Mouse (Mus musculus) myocyte (in vitro differentiated cells): ENCODE measurements at regions not wholly inside any gene's neighbourhood (a gene's known extent, or its start where the extent isn't known, plus 50 kb on each side); places are given as distances from the start of the nearest gene placed in this dataset.

Experiments
- H3K27me3 ChIP-seq: one replicate; pipeline ENCODE4 v1.6.1; 2011; ENCODE audit not compliant: control insufficient read depth, insufficient read depth, insufficient read length
- H3K36me3 ChIP-seq: one replicate; pipeline ENCODE4 v1.6.1; 2011; ENCODE audit not compliant: control insufficient read depth, insufficient read depth
- H3K4me2 ChIP-seq: one replicate; pipeline ENCODE4 v1.6.1; 2011; ENCODE audit warnings: low read depth, control low read depth
- H3K4me3 ChIP-seq: one replicate; pipeline ENCODE4 v1.5.1; 2011; ENCODE audit warnings: mild to moderate bottlenecking, control low read depth, moderate library complexity
- H3K79me2 ChIP-seq: one replicate; pipeline ENCODE4 v1.6.1; 2011; ENCODE audit not compliant: control insufficient read depth, insufficient read depth
- H3ac ChIP-seq: one replicate; pipeline ENCODE4 v1.6.1; 2011; ENCODE audit not compliant: control insufficient read depth, insufficient read length
- CEBPB ChIP-seq: IDR thresholded peaks from 2 replicates; pipeline ENCODE4 v1.6.1; 2011; ENCODE audit warnings: mild to moderate bottlenecking, moderate library complexity; ENCODE audit not compliant: poor library complexity, insufficient read depth, severe bottlenecking
- E2F4 ChIP-seq: IDR thresholded peaks from one replicate; pipeline ENCODE4 v1.6.1; 2011; ENCODE audit warnings: mild to moderate bottlenecking, control low read depth, moderate library complexity; ENCODE audit not compliant: insufficient read depth
- MAX ChIP-seq: IDR thresholded peaks from one replicate; pipeline ENCODE4 v1.6.1; 2011; ENCODE audit warnings: low read depth, mild to moderate bottlenecking, control low read depth
- MYOD1 ChIP-seq, 3 experiments: IDR thresholded peaks; one replicate each; pipeline ENCODE4 v1.6.1; 2011; ENCODE audit warnings: control low read depth in 2 of 3, low read depth in 2 of 3, mild to moderate bottlenecking in 2 of 3, moderate library complexity in 1 of 3; ENCODE audit not compliant: insufficient read length in 2 of 3, control insufficient read depth in 1 of 3
- MYOG ChIP-seq, 3 experiments: IDR thresholded peaks; one replicate each; pipeline ENCODE4 v1.6.1; 2011; ENCODE audit warnings: control low read depth in 2 of 3, low read depth in 2 of 3, mild to moderate bottlenecking in 2 of 3; ENCODE audit not compliant: insufficient read length in 2 of 3, control insufficient read depth in 1 of 3, insufficient read depth in 1 of 3
- POLR2A ChIP-seq: IDR thresholded peaks from one replicate; pipeline ENCODE4 v1.6.1; 2011; ENCODE audit warnings: low read depth, mild to moderate bottlenecking, control low read depth, moderate library complexity; ENCODE audit not compliant: insufficient read length
- POLR2AphosphoS2 ChIP-seq: IDR thresholded peaks from one replicate; pipeline ENCODE4 v1.6.1; 2011; ENCODE audit warnings: low read depth, control low read depth; ENCODE audit not compliant: insufficient read length
- REST ChIP-seq: IDR thresholded peaks from one replicate; pipeline ENCODE4 v1.6.1; 2011; ENCODE audit warnings: mild to moderate bottlenecking, control low read depth, moderate library complexity; ENCODE audit not compliant: insufficient read depth, insufficient read length
- SRF ChIP-seq: IDR thresholded peaks from one replicate; pipeline ENCODE4 v1.6.1; 2011; ENCODE audit warnings: low read depth; ENCODE audit not compliant: control insufficient read depth, insufficient read length
- TCF12 ChIP-seq: IDR thresholded peaks from one replicate; pipeline ENCODE4 v1.6.1; 2011; ENCODE audit warnings: mild to moderate bottlenecking, control low read depth; ENCODE audit not compliant: poor library complexity, insufficient read depth, severe bottlenecking
- TCF3 ChIP-seq: IDR thresholded peaks from one replicate; pipeline ENCODE4 v1.6.1; 2011; ENCODE audit warnings: low read depth, control low read depth; ENCODE audit not compliant: insufficient read length
- USF1 ChIP-seq: IDR thresholded peaks from one replicate; pipeline ENCODE4 v1.6.1; 2011; ENCODE audit warnings: low read depth, mild to moderate bottlenecking, control low read depth, moderate library complexity

DNA sequence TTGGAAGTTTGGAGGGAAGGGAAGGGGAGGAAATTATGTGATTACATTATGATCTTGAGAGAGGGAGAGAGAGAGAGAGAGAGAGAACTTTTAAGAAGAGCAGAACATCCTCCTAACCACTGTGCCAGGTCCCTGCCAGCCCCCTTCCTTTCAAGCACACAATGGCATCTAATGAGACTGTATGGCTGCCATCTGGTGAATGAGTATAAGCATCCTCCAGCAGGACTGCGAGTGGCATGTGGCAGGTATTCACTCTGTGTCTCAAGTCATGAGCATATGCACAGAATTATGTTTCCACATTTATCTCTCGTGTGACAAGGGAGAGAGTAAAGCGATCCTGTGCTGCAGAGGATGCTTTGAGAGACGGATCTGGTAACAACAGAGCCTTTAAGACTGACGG, 156.9 kb downstream of the 1700129C05Rik start:
- no peak for TF ChIP-seq TCF3
- TF ChIP-seq MYOD1 (IDR thresholded peaks at IDR 0.05; ENCODE audit: control insufficient read depth in 1 of 3, insufficient read length in 2 of 3, low read depth in 2 of 3), result no peak
- no peak for TF ChIP-seq POLR2A
- no peak for TF ChIP-seq REST
- no peak for TF ChIP-seq MAX
- no peak for TF ChIP-seq E2F4
- no peak for TF ChIP-seq CEBPB
- no peak for TF ChIP-seq MYOG (IDR thresholded peaks at IDR 0.05; ENCODE audit: control insufficient read depth in 1 of 3, insufficient read depth in 1 of 3, insufficient read length in 2 of 3, low read depth in 2 of 3)
- no peak for TF ChIP-seq SRF
- Histone ChIP-seq H3K79me2 (no peaks in the 10 kb centered on the region), H3K36me3 (no peaks in the 10 kb centered on the region), H3K27me3 (no peaks in the 10 kb centered on the region), H3K4me2 (no peak overlapping the region), H3K4me3 (no peak overlapping the region), H3ac (no peak overlapping the region)

DNA sequence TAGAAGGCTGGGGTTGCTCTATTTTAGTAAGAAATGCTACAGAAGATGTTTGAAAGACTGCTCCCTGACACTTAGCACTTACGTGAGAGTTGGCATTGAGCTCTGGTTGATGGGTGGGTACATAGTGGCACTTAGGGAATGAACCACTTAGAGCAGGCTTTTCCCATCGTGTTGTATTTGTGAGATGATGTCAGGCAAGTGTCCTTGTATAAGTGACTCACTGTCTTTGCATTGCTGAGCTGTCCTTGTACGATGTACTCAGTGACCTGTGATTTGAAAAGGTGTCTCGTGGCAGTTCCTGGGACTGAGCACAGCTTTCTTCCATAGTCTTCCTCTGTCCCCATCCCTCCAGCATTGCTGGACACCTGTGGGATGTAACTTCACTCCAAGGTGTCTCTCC, 165.9 kb downstream of the 1700129C05Rik start:
- H3K27me3 ChIP-seq, result no peaks in the 10 kb centered on the region

DNA sequence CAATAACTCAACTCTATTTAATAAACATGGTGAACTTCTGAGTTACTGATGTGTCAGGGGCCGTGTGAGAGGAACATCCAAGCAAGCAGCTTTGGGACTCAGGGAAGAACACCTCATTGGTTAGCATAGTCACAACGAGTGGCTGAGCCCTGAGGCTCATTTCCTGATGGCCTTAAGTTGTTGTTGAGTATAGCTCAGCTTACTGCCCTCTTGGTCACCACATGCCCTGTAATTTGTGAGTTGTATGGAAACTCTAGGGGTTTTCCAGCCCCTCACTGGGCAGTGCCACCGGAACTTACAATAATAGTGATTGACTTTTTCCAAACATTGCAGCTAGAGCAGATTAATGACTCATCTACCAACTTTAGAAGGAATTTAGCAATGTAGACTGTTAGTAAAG, 173.4 kb downstream of the 1700129C05Rik start:
- Histone ChIP-seq H3K27me3 (no peaks in the 10 kb centered on the region), H3K4me2 (no peak overlapping the region), H3ac (no peak overlapping the region), H3K79me2 (no peaks in the 10 kb centered on the region), H3K36me3 (no peaks in the 10 kb centered on the region), H3K4me3 (no peak overlapping the region)
- no peak for TF ChIP-seq MAX
- TF ChIP-seq CEBPB, result no peak
- TF ChIP-seq POLR2A, result no peak
- TF ChIP-seq E2F4, result no peak
- TF ChIP-seq POLR2AphosphoS2, result no peak
- no peak for TF ChIP-seq MYOG (IDR thresholded peaks at IDR 0.05; ENCODE audit: control insufficient read depth in 1 of 3, insufficient read depth in 1 of 3, insufficient read length in 2 of 3, low read depth in 2 of 3)
- TF ChIP-seq REST, result no peak
- no peak for TF ChIP-seq TCF12
- no peak for TF ChIP-seq SRF
- no peak for TF ChIP-seq MYOD1 (IDR thresholded peaks at IDR 0.05; ENCODE audit: control insufficient read depth in 1 of 3, insufficient read length in 2 of 3, low read depth in 2 of 3)
- no peak for TF ChIP-seq TCF3
- TF ChIP-seq USF1, result no peak

More for the DNA sequence above, 165.9 kb downstream of the 1700129C05Rik start:
- Histone ChIP-seq H3K4me3 (no peak overlapping the region), H3K36me3 (no peaks in the 10 kb centered on the region), H3K79me2 (no peaks in the 10 kb centered on the region), H3ac (no peak overlapping the region), H3K4me2 (no peak overlapping the region)
- TF ChIP-seq CEBPB, result no peak

DNA sequence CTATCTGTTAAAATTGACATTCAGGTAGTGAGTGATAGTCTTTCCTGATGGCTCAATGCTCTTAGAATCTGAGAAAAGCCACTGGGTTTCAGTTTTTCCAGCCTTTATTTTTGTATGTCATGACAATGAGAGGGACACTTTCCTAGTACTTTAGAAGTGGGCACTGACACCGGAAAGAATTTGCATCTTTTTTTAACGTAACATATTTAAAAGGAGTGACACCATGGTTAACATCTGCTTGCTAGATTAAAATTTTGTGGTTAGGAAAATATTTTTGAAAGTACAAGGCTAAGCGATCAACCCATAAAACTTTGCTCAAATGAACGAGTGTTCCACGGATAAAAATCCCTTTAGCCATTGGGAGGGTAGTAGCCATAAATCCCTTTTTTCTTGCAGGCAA, 174.7 kb downstream of the 1700129C05Rik start:
- H3K4me2 ChIP-seq, result no peak overlapping the region
- no peaks in the 10 kb centered on the region for H3K79me2 ChIP-seq
- H3ac ChIP-seq, result no peak overlapping the region
- no peaks in the 10 kb centered on the region for H3K36me3 ChIP-seq
- TF ChIP-seq MYOD1 (IDR thresholded peaks at IDR 0.05; ENCODE audit: control insufficient read depth in 1 of 3, insufficient read length in 2 of 3, low read depth in 2 of 3) (no peak), REST (no peak), POLR2A (no peak), MYOG (IDR thresholded peaks at IDR 0.05; ENCODE audit: control insufficient read depth in 1 of 3, insufficient read depth in 1 of 3, insufficient read length in 2 of 3, low read depth in 2 of 3) (no peak), POLR2AphosphoS2 (no peak), E2F4 (no peak), TCF12 (no peak), USF1 (no peak), MAX (no peak), TCF3 (no peak), SRF (no peak), CEBPB (no peak)
- no peak overlapping the region for H3K4me3 ChIP-seq
- H3K27me3 ChIP-seq, result no peaks in the 10 kb centered on the region

DNA sequence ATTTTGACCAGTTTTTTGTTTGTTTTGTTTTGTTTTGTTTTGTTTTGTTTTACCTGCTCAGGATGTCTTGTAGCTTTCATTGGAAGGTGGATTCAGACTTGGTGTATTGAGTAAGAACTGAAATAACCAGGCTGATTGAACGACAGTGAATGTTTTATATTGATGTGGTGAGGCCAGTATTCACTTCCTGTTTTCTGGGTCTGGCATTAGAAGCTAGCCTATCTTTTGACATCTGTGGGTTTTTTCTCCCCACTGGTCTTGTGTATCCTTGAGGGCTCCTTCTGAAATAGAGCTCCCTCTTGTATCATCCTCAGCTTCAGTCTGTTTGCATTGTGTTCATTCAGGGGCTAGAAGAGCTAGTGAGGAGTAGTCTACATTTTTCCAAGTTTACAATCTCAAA, 175.5 kb downstream of the 1700129C05Rik start:
- no peak overlapping the region for H3ac ChIP-seq
- no peak for TF ChIP-seq E2F4
- TF ChIP-seq POLR2A, result no peak
- TF ChIP-seq MAX, result no peak
- no peak for TF ChIP-seq REST
- no peak for TF ChIP-seq CEBPB
- no peak overlapping the region for H3K4me2 ChIP-seq
- H3K79me2 ChIP-seq, result no peaks in the 10 kb centered on the region
- no peak overlapping the region for H3K4me3 ChIP-seq
- H3K27me3 ChIP-seq, result no peaks in the 10 kb centered on the region
- H3K36me3 ChIP-seq, result no peaks in the 10 kb centered on the region
